In genomic region chr8:3735599-3735998, GRCm38 (mm10) we compare ENCODE assay signal across 14 mouse cellular contexts. TPM values are rescaled to one million over a fixed set of nuclear protein-coding genes. Genes with fewer than 3 reads are reported as not detected.
"Had no signal": no experiment of that assay in that cellular context is flagged by ENCODE, and none has a peak within 500 bp of the region (broad histone marks: within the 10 kb centered on the region; RNA-seq: fewer than 3 reads in every experiment).

No protein-coding gene starts in this region.

- ATAC-seq: midbrain, embryonic 16.5 days had no signal

- DNase-seq: lung, adult 18-20 months; lung, embryonic 14.5 days; lung, postnatal 10 days; lung, postnatal 4 days; midbrain, embryonic 14.5 days; retina, postnatal 1 day; right cerebral cortex, postnatal 14 days; right cerebral cortex, postnatal 4 days; spleen, adult 18-20 months; thymus, adult 18-20 months; thymus, postnatal 14 days; thymus, postnatal 36 days had no signal

RNA-seq across cellular contexts. Expression of gene Clec4g, which starts 15.1 kb away (rescaled TPM):
- total RNA-seq: megakaryocyte-erythroid progenitor cell, adult 5-6 weeks had no signal
